Mouse (Mus musculus) 3T3-L1 (cell line): ENCODE measurements around the gene Rbm4b.

Experiments
- DNase-seq: peaks from one replicate; pipeline ENCODE4 v3.0.0-alpha.2; 2015; ENCODE audit warnings: low read depth, low spot score

Rbm4b gene

DNA sequence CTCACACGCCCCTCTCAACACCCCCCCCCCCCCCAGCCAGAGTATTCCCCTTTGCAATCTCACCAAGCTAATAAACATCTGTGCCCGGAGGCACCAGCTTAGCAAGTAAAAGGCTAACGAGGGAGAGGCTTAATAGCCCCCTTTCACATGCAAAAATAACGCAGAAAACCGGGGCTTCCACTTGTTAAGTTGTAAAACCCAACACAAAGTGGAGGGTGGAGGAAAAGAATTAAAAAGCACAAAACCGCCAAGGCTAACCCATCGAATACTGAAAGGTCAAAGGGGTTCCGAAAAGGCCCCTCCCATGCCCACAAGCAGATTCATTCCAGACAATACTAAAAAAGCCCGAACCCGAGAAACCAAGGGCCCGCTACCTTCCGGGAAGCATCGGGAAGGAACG is 54.0 kb downstream of the Rbm4b start:
- DNase-seq: no peak

DNA sequence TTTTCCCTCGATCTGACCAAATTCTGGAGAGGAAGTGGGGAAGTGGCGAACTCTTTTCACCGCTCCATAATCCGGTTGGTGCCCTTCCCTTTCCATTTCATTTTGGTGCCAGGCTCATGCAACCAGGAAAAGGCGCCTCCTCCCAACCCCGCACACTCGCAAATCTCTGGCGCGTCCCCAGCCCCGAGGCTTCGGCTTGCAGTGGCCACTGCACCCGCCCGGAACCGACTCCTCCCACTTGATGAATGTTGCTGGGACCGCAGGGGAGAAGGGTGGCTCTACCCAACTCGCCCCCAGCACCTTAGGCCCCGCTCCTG is 54.4 kb downstream of the Rbm4b start:
- DNase-seq: no peak

GRCm38 (mm10) chr19:4811063-4811908 is 55.0 kb downstream of the Rbm4b start, which contains the start of the genes Gm21992 and Rbm14:
Gene Gm21992 (minus strand): TSS chr19:4811612.
Gene Rbm14 (minus strand): TSS chr19:4811634.
- DNase-seq: peak; percentile 100

- no peak for DNase-seq
These were observed 55.6 kb downstream of the Rbm4b start for GRCm38 (mm10) chr19:4811909-4812242.

DNA sequence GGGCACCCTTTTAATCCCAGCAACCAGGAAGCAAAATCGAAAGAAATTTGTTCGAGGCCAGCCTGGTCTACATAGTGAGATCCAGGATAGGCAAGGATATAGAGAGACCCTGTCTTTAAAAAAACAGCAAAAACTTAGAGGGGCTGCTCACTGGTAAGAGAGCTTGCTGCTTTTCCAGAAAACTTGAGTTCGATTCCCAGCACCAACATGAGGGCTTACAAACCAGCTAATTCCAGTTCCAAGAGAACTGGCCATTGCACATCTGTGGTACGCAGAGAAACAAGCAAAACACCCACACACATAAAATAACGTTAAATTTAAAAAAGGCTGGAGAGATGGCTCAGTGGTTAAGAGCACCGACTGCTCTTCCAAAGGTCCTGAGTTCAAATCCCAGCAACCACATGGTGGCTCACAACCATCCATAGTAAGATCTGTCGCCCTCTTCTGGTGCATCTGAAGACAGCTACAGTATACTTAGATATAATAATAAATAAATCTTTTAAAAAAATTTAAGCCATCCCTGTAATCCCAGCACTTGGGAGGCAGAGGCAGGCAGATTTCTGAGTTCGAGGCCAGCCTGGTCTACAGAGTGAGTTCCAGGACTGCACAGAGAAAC is 56.1 kb downstream of the Rbm4b start:
- DNase-seq: peak; percentile 73

DNA sequence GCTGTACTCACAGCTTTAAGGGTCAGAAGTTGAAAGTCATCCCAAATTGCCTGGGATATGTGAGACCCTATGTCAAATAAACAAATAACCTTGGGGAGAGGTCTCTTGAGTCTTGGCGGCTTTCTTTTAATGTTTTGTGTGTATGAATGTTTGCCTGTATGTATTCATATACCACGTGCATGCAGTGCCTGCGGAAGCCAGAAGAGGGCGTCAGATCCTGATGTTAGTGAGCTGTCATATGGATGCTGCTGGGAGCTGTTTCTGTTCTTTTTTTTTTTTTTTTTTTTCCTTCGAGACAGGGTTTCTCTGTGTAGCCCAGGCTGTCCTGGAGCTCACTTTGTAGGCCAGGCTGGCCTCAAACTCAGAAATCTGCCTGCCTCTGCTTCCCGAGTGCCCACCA is 56.7 kb downstream of the Rbm4b start:
- DNase-seq: peak; percentile 48
